Mouse (Mus musculus) olfactory bulb, adult 2 months (tissue): ENCODE measurements around the gene Hist1h2ae.

Experiments
- CTCF ChIP-seq: fragments of 200-500 bp; IDR thresholded peaks from 2 replicates; pipeline ENCODE4 v1.5.1; 2012; ENCODE audit warnings: low read depth, mild to moderate bottlenecking, low read length, moderate library complexity; ENCODE audit not compliant: insufficient read depth
- POLR2A ChIP-seq: fragments of 200-500 bp; IDR thresholded peaks from 2 replicates; pipeline ENCODE4 v1.6.1; 2012; ENCODE audit warnings: mild to moderate bottlenecking, low read depth, low read length, moderate library complexity; ENCODE audit not compliant: insufficient read depth

DNA sequence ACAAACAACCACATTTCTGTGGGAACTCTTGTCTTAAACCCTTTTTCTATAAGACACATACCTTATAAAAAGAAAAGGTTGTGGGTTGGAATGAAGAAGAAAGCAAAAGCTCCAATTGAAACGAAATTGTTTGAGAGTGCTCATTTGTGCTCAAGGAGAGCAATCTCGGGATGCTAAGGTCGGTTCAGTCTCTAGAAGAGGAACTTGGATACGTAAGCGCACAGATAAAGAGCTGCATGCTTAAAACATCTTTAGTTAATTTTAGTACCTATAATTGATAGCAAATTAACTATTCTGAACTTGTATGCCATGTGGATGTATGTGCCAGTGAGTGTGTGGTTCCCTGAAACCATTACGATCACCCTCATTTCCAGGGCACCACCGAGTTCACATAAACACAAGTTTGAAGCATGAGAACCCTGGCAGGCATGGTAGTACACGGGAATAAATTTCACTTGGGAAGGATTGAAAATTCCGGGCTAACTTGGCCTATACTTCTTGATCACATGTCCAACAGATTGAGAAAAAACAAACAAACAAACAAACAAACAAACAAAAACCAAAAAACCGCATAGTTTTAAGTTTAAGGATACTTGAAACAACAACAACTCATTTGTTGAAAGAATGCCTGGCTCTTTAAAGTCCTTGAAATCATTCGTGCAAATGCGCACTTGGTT lies 49.2 kb upstream of the Hist1h2ae start:
- TF ChIP-seq POLR2A (no peak), CTCF (no peak)
